Mouse (Mus musculus) CD4-positive, CD25-positive, alpha-beta regulatory T cell, adult 2 months (primary cell): ENCODE data around the gene Kif22.
"Not testable (repeated sequence)": the region's sequence is repeated elsewhere in the genome, so short reads cannot be mapped to it uniquely, and the experiment has no call there.

Source experiments
- DNase-seq: peaks from one replicate; pipeline ENCODE4 v3.0.0-alpha.2; 2012; ENCODE audit warnings: low read depth, low spot score

Kif22 gene

DNA sequence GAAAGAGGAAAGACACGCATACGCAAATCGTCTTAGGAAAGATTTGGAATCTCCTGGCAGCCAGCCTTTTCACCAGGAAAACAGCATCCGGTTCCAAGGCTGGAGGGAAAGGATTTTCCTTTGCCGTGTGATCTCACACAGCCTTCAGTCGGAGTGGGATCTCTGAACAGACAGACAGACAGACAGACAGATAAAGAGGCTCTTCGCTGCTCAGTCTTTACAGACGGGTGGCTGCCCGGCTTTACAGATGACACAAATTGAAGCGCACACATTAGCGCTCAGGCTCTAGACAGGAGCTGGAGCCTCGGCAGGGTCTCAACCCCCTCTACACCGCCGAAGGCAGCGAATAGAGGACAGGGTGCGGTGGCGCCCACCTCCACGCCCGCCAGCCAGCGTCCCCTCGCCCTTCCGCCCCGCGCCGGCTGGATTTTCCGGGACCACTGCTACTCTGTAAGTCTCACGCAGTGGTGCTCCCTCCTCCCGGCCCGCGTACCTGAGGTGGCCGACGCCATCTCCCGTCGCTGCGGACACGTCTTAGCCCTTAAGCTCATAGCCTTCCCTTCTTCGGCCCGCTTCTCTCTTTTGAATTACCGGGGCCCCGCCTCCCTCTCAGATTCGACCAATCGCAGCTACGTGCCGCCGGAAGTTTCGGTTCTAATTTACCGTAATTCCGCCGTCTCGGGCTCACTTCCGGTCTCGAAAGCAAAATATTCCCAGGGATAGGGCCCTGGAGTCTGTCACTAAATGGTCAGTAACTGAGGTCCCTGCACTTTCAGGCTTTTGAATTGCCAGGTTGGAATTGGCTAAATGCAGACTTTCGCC lies at the start of gene Kif22:
TSS of gene Kif22 (minus strand) at position 621 of the 822 bp plus-strand sequence.
- DNase-seq: peak; percentile 90

DNA sequence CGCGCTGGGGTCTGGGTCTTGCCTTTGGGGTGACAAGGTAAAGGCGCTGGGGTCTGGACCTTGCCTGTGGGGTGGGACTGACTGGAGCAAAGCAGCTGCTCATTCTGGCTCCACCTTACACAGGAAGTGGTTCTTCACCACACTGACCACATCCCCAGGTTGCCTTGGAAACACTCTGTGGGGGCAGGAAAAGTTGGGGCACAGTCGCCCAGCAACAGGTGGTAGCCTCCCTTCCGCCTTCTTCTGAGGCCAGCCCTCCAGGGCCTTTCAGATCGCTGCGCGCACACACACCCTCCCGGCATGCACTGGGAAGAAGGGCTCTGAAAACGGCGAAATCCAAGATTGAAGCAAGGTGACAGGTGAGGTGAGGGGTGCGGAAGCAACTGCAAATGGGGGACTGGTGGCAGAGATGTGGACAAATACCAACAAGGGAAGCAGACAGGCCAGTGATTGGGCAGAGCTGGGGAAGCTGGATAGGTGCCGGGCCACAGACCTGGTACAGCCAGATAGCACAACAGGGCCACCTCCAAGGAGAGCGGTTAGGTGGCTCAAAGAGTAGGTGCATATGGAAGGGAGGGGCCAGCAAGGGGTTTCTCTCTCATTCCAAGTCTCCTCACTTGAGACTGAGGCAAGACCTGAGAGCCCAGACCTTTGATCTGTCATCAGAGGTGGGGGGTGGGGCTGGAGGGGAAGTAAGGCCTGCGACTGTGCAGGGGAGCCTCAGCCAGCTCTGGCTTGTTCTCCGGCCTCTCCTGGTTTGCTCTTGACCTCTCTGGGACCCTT lies 49.0 kb upstream of the Kif22 start, which contains the start of gene AI467606:
TSS of gene AI467606 (plus strand) at position 246 of the 783 bp plus-strand sequence.
- DNase-seq: peak; percentile 96

DNA sequence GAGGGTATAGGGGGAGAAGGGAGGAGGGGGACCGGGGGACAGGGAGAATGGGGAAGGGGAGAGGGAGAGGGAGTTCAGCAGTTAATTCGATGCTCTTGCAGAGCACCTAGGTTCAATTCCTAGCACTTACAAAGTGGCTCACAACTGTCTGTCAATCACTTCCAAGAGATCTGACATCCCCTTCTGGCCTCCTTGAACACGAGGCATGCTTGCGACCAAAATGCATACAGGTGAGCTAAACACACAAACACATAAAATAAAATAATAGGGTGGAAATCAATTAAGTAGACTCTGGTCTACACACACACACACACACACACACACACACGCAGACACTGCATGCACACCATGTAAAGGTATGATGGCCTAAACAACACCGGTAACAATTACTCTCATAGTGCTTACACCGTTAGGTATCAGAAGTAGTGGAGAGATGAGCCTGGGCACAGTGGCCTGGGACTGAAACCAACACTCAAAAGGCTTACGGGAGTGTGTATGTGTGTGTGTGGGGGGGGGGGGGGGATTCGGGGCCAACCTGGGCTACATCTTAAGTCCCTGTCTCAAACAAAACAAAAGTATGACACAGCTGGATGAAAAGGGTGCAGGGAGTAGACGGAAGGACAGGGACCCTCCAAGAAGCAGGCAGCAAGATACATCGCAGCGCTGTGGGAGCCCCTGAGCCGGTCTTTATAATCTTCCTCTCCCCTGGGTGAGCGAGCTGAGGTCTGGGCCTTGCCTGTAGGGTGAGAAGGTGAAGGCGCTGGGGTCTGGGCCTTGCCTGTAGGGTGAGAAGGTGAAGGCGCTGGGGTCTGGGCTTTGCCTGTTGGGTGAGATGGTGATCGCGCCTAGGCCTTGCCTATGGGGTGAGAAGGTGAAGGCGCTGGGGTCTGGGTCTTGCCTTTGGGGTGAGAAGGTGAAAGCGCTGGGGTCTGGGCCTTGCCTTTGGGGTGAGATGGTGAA lies 48.2 kb upstream of the Kif22 start:
- DNase-seq: peak; percentile 62

DNA sequence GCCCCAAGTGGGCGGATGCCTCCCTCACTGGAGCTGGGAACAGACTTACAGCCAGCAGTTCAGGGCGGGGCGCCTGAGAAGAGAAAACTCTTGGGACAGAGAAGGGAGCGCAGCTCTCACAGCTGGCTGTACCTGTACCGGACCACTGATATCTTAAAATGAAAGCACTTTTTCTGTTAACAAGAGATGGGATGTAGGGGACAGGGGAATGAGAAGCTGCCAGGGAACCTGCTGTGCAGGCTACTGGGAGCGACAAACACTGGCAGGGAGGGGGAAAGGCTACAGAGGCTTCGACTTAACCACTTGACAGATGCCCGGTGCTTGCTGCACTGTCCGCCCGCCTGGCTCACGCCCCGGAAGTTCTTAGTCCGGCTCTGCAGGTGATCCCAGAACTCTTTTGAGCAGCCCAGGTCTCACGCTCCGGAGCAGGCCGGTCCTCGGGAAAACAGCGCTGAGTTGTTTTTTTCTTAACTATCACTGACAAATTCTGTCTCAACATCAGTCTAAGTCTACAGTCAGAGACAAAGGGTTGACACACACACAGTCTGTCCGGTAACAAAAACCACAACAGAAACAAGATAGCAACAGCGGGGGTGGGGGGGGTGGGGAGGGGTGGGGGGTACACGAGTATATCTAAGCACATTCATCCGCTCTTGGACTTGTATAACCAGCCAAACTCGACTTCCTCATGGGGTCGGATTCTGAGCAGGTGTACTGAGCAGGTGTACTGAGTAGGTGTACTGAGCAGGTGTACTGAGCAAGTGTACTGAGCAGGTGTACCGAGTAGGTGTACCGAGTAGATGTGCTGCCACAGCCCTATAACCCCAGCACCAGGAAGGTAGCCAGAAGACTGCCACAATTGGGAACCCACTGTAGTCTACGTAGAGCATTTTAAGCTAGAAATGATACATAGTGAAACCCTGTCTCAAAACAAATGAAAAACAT lies 46.9 kb upstream of the Kif22 start:
- DNase-seq: peak; percentile 67

DNA sequence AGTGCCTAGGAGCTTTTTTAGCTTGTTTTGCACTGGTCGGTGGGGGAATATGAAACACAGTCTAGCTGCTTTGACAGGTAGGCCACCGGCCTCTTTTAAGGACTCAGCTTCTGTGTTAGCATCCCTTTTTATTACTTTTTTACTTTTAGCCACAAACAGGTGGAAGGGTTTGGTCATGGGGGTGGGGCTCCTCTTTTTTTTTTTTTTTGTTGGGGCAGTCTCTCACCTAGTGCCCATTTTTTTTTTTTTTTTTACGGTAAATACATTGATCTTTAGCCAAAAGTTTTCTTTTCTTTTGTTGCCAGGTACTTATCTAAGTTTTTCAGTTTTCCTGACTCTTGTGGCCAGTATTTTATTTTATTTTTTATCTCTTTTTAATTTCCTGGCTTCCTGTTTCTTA lies 45.8 kb upstream of the Kif22 start:
- no peak for DNase-seq

DNA sequence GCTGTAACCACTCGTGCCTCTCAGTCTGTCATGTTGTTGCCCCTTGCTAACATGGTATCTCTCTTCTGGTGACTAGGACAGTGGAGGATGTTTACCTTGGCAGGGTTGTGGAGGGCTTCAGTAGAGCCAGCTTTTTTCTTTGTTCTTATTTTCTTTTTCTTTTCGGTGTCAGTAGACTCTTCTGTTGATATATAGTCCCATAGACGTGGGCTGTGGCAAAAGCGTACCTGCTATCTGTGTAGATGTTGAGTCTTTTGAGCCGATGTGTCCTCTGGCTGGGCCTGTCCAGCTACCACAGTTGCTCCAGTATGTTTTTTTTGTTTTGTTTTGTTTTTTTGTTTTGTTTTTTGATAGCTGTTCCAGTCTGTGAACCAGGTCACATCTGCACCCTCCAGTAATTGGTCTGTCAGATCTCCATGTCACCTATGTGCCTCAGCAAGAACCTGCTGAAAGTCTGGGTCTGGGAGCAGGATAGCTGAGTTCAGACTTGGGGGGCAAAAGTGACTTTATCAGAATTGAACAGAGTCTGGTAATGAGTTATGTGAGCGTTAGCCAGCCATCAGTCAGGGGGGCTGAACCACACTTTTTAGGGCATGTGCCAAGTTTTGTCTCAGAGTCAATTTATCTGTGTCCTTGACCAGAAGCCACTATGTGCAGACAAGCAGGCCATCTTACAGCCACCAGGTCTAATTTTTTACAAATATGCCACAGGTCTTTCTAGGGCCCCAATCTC lies 45.2 kb upstream of the Kif22 start, which contains the start of gene Zg16:
TSS of gene Zg16 (minus strand) at position 51 of the 733 bp plus-strand sequence.
- not testable (repeated sequence) for DNase-seq

DNA sequence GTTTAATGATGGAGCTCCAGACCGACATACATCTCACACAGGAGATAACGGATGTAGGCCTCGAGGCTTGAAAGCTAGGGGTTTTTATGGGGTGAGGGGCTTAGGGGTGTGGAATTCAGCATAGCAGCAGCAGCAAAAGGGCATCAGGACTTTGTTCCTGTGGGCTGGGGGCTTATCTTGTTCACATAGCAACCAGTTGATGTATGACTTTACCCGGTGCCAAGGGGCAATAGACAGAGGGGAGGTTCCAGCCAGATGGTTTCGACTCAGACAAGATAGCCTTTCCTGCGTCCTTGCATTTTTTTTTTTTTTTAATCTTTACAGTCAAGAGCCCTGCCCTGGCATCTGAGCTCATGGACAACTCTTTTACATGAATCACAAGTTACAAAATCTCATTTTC lies 43.5 kb upstream of the Kif22 start:
- not testable (repeated sequence) for DNase-seq

DNA sequence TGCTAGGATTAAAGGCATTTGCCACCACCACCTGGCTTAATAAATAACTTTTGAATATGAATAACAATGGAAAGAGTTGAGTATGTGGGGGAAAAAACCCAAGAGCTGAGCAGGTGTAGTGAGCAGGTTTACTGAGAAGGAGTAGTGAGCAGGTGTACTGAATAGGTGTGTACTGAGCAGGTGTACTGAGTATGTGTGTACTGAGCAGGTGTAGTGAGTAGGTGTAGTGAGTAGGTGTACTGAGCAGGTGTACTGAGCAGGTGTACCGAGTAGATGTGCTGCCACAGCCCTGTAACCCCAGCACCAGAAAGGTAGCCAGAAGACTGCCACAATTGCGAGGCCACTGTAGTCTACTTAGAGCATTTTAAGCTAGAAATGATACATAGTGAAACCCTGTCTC lies 42.5 kb upstream of the Kif22 start:
- no peak for DNase-seq

DNA sequence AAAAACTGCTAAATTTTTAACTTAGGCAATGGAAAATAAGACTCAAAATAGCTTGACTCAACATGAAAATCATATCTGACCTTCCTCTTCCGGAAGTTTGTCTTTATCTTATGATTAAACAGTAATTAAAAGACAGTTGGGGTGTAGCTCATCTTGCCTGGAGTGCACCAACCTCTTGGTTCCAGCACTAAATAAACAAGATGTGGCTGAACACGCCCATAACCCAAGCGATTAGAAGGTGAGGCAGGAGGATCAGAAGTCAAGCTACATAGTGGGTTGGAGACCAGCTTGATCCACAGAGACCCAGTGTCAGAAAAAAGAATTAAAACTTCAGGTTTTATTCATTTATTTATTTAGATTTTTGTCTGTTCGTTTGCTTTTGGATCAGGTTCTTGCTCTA lies 41.4 kb upstream of the Kif22 start:
- DNase-seq: peak; percentile 68

DNA sequence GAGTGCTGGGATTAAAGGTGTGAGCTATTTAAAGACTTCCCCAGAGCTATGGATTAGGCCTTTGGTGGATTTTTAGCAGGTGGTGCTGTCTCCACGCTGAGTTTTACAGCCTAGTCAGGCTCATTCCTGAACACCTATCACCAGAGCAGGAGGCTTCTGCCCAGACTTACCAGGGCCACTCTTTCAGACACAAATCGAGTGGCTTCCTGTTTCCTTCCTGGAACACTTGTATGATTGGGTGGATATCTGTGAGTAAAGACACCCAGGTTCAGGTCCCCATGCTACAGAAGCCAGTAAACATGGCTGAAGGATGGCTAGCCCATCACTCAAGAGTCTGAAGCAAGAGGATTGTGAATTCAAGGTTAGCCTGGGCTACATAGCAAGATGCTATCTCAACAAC lies 40.7 kb upstream of the Kif22 start:
- DNase-seq: peak; percentile 42

DNA sequence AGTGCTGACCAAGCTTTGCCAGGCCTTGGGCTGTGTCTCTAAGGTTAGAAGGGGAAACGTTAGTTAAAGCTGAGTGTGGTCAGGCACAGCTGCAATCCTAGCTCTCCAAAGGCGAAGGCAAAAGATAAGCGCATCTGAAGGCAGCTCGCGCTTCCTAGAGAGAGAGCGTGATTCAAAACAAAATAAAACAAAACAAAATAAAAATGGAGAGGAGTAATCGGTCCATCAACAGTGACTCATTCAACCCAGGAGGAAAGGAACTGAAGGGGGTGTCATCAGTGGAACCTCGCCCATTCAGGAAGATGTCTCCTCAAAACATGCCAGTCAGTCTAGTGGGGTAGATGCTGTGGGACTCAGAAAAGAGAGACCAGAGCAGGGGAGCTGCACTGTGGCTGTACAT lies 40.0 kb upstream of the Kif22 start:
- DNase-seq: no peak

DNA sequence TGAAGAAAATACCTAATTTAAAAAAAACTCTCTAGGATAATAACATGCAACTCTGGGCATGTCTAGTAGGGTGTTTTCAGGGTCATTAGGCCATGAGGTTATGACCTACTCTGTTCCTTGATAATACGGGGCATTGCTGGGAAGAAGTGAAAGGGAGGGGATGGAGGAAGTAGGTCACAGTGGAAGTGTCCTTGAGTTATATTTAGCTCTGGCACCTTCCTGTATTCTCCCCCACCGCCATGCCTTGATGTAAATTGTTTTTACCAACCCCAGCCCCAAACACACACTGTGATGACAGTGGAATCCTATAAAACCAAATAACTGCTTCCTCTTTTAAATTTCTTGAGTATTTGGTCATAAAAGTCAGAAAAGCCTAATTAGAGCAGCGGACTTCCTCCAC lies 37.8 kb upstream of the Kif22 start:
- no peak for DNase-seq

DNA sequence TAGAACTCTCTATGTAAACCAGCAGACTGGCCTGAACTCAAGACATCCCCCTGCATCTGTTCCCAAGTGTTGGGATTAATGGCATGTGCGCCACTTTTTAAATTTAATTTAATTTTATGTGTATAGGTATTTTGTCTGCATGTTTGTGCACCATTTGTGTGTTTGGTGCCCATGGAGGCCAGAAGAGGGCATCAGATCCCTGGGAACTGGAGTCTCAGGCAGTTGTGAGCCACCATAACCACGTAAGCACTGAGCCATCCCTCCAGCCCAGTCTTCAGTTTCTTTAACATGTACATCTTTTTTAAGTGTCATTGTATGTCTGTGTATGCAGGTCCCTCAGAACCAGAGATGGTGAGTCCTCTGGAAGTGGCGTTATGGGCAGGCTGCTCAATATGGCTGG lies 35.4 kb upstream of the Kif22 start:
- peak; percentile 66 for DNase-seq

DNA sequence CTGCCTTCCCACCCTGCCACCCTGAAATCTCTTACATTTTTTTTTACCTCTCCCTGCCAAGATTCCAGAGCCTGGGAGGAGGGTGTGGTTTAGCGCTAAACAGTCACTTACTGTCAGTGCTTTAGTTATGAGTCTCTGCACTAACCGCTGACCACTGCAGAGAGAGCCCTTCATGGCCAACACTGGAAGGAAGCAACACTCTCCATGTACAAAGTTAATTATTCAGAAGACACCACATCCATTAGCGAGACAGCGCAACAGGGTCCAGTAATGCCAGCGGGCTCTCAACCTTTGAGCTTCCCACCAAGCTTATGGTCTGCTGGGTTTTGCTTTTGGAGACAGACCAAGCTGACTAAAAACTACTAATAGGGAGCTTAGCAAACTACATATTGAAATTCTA lies 33.9 kb upstream of the Kif22 start:
- no peak for DNase-seq

DNA sequence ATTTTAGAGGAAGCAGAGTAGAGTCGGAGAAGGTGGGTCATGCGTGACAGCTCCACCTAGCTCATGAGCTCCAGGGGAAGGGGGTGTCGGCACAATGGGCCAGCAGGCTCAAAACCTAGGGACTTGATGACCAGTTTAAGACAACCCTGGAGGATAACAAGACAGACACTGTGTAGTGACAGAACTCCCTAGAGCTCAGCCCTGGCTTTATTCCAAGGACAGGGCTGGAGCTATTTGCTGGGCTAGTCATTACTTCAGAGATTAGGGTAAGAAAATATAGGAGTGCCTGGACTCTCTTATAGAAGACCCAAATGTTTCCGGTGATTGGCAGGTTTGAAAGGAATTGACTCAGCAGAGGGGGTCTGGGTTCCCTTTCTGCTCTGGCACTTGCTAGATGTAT lies 30.9 kb upstream of the Kif22 start:
- no peak for DNase-seq

DNA sequence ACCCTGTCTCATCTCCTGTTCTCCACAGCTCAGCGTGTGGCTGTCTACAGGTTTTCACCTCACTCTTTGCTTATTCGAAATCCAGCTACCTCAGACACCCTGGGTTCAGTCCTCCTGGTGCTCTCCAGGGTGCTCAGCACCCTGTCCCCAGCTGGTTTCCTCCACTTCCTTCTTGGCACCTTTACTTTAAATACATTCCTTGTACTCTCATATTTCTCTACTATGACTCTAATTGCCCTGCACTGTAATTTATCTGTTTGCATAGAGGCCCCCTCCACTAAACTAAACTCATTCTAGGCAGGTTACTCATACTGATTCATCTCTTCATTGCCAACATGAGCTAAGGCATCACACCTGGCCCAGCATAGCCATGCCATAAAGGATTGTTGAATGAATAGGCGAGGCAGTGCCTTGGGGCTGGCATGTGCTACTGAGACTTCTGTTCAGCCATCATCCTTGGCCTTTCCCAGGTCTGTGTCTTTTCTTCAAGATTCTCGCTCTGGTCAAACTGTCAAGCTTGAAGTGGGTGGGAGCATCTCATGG lies 28.7 kb upstream of the Kif22 start:
- no peak for DNase-seq

DNA sequence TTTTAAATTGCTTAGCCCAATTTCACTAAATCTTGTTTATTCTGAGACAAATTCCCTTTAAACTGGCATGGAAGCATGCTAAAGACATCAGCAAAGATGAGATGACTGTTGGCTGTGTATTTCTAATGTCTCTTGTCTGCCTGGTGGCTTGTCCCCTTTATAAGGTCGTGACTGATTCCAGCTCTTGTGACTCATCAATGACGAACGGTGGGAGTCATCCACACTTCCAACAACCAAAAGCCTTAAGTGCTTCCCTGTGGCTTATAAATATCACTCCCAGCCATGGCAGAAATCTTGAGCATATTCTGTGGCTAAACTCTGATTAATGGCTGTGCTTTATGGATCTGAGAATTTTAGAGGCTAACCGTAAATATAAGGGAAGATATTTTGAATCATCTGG lies 24.0 kb upstream of the Kif22 start:
- no peak for DNase-seq

DNA sequence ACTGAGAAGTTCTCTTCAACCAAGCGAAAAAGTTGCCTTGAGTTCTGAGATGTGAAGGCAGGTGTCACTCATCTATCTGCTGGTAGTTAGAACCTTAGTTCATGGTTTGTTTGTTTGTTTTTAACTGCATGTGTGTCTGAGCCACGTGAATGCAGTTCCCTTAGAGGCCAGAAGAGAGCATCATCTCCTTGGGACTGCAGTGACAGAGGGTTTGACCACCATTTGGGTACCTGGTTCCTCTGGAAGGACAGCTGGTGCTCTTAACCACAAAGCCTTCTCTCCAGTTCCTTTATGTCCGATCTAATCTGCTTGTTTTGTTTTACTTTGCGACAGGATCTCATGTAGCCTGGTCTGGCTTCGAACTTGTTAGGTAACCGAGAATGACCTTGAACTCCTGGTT lies 23.3 kb upstream of the Kif22 start:
- DNase-seq: no peak

DNA sequence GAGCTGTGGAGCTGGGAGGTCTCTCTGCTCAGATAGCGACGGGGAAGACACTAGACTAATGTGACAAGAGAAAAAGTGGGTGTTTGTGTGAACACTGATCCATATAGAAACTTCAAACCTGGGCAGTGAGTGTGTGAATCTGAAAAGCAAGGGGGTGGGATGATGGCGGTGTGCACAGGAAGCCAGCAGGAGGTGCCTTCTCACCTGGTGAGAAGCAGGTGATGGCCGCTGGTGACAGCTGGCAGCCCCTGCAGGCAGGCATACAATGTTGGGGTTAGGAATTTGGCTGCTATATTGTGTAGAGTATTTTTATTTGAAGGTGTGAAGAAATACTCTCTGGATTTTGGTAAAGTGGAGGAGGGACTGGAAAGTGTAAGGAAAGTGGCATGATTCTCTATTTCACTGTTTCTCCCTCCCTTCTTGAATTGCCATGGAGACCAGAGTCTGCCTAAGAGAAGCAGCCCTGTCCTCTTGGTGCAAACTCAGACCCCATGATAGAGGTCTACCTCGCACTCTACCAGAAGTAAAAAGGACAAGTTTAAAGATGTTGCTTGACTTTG lies 12.8 kb upstream of the Kif22 start:
- DNase-seq: peak; percentile 43
